Mouse (Mus musculus) hindbrain, embryonic 15.5 days (tissue): ENCODE measurements around the gene Trafd1. TPM values are rescaled to one million over a fixed set of nuclear protein-coding genes. Genes with fewer than 3 reads are reported as not detected.
"Not testable (repeated sequence)": the region's sequence is repeated elsewhere in the genome, so short reads cannot be mapped to it uniquely, and the experiment has no call there.

Source experiments
- ATAC-seq: fragments of 200-750 bp; cut with Nextera tagmentation; 2 replicates; pipeline ENCODE4 v1.8.0; 2017; ENCODE audit warnings: low read depth, moderate number of reproducible peaks, moderate TSS enrichment; ENCODE audit not compliant: low FRiP score
- H3K27ac ChIP-seq: fragments of 300-500 bp; sonication (generic); replicated peaks from 2 replicates; pipeline ENCODE4 v1.5.1; 2015; ENCODE audit warnings: mild to moderate bottlenecking, inconsistent platforms
- H3K27me3 ChIP-seq: fragments of 300-500 bp; sonication (generic); 2 replicates; pipeline ENCODE4 v1.6.1; 2015; ENCODE audit warnings: control low read depth, inconsistent platforms
- H3K36me3 ChIP-seq: fragments of 300-500 bp; sonication (generic); 2 replicates; pipeline ENCODE4 v1.6.1; 2015; ENCODE audit warnings: control low read depth, inconsistent platforms
- H3K4me1 ChIP-seq: fragments of 300-500 bp; sonication (generic); replicated peaks from 2 replicates; pipeline ENCODE4 v1.6.1; 2015; ENCODE audit warnings: control low read depth, inconsistent platforms
- H3K4me2 ChIP-seq: fragments of 300-500 bp; sonication (generic); 2 replicates; pipeline ENCODE4 v1.6.1; 2015; ENCODE audit warnings: moderate library complexity, mild to moderate bottlenecking, inconsistent platforms
- H3K4me3 ChIP-seq: fragments of 300-500 bp; sonication (generic); 2 replicates; pipeline ENCODE4 v1.5.1; 2015; ENCODE audit warnings: mild to moderate bottlenecking, inconsistent platforms
- H3K9ac ChIP-seq: fragments of 300-500 bp; sonication (generic); 2 replicates; pipeline ENCODE4 v1.6.1; 2015; ENCODE audit warnings: inconsistent platforms
- H3K9me3 ChIP-seq: fragments of 300-500 bp; sonication (generic); 2 replicates; pipeline ENCODE4 v1.6.1; 2016; ENCODE audit warnings: control low read depth, inconsistent platforms
- WGBS: fragments of 180-500 bp; shearing (Covaris S2); methylation state at CpG from one replicate; pipeline ENCODE4 v1.1.7; 2015; 5-methylcytosine and 5-hydroxymethylcytosine counted together
- polyA plus RNA-seq: library from polyadenylated mRNA; unstranded; fragments of >200 nt; fragmentation: Nextera tagmentation; extraction: Ambion mirVana; gene quantifications from 2 replicates; pipeline ENCODE4 v1.2.1, GENCODE M21; 2015

Gene Trafd1
- polyA plus RNA-seq, 1 experiment from 2014 or later, result 127 TPM

- H3K27ac ChIP-seq, result no peak overlapping the region
- H3K4me2 ChIP-seq, result no peak overlapping the region
- no peak overlapping the region for H3K9ac ChIP-seq
- peaks cover 24% of the 10 kb centered on the region for H3K4me1 ChIP-seq
- peaks cover 58% of the 10 kb centered on the region for H3K36me3 ChIP-seq
- no peak for ATAC-seq
- H3K9me3 ChIP-seq, result no peaks in the 10 kb centered on the region
- 94% methylated on average over 2 of the region's 2 CpGs for WGBS
- no peak overlapping the region for H3K4me3 ChIP-seq
- no peaks in the 10 kb centered on the region for H3K27me3 ChIP-seq
Observed at GRCm38 (mm10) chr5:121380692-121381091, 4.7 kb downstream of the Trafd1 start.

DNA sequence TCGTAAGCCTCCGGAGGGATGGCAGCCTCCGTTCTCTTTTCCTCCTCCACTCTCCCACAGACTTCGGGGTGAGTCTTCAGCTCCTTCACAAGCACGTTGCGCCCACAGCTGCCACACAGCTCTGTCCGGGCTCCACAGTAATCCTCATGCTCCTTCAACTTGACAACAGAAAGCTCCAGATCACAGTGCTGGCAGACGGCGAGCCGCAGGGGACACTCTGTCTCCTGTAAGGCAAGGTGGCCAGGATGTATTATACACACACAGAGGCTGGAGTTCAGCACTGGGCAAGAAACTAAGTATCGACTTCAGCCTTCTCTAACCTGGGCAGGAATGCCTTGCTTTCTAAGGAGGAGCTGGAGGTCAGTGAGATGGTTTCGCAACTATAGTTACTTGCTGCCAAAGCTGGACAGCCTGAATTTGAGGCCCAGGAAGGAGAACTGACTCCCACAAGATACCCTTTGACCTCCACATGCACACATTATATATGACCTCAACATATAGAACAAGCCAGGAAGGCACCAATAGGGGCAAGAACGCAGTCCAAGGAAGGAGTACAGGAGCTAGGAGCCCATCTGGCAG, 6.7 kb downstream of the Trafd1 start:
- no peak overlapping the region for H3K4me3 ChIP-seq
- H3K36me3 ChIP-seq, result peaks cover 73% of the 10 kb centered on the region
- no peak overlapping the region for H3K4me2 ChIP-seq
- no peak overlapping the region for H3K9ac ChIP-seq
- H3K9me3 ChIP-seq, result no peaks in the 10 kb centered on the region
- WGBS, result 93% methylated on average over 13 of the region's 13 CpGs
- no peak for ATAC-seq
- H3K4me1 ChIP-seq, result peaks cover 15% of the 10 kb centered on the region
- no peak overlapping the region for H3K27ac ChIP-seq
- no peaks in the 10 kb centered on the region for H3K27me3 ChIP-seq

DNA sequence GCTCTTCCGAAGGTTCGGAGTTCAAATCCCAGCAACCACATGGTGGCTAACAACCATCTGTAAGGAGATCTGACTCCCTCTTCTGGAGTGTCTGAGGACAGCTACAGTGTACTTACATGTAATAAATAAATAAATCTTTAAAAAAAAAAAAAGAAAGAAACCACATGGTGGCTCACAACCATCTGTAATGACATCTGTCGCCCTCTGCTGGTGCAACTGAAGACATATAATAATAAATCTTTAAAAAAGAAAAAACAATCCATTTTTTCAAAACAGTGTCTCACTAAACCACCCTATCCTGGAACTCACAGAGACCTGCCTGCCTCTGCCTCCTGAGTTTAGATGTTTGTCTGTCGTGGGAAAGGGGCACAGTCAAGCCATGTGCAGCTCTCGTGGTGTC, 8.5 kb downstream of the Trafd1 start:
- ATAC-seq, H3K27ac ChIP-seq, H3K4me2 ChIP-seq, H3K4me3 ChIP-seq, H3K9ac ChIP-seq, H3K4me1 ChIP-seq, H3K27me3 ChIP-seq, H3K9me3 ChIP-seq: not testable (repeated sequence)
- H3K36me3 ChIP-seq, result peaks cover 86% of the 10 kb centered on the region
- 78% methylated on average over 5 of the region's 5 CpGs for WGBS

DNA sequence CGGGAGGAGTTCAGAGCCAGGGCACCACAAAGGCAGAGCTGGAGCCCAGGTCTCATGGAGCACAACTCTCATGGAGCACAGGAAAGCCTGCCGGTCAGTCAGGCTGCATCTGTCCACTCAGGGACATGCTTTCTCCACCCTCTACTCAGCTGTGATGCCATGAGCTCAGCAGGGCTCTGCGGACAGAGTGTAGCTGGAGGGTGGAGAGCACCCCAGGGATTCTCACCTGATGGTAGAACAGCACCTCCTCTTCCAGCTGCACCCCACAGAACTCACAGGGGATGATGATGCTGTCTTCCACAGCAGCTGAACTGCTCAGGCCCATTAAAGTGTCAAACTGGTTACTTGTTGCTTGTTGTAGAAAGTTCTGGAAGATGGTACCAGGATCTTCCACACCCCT, 10.6 kb downstream of the Trafd1 start:
- Histone ChIP-seq H3K27ac (no peak overlapping the region), H3K4me3 (no peak overlapping the region), H3K4me1 (no peaks in the 10 kb centered on the region), H3K36me3 (peaks cover 77% of the 10 kb centered on the region), H3K9ac (no peak overlapping the region), H3K4me2 (no peak overlapping the region), H3K27me3 (no peaks in the 10 kb centered on the region), H3K9me3 (no peaks in the 10 kb centered on the region)
- whole genome bisulfite sequencing, result 91% methylated on average over 3 of the region's 3 CpGs
- no peak for ATAC-seq

- H3K27ac ChIP-seq, result no peak overlapping the region
- H3K9me3 ChIP-seq, result no peaks in the 10 kb centered on the region
- WGBS, result 95% methylated on average over 6 of the region's 6 CpGs
- H3K4me2 ChIP-seq, result no peak overlapping the region
- no peaks in the 10 kb centered on the region for H3K4me1 ChIP-seq
- ATAC-seq, result no peak
- H3K27me3 ChIP-seq, result no peaks in the 10 kb centered on the region
- H3K36me3 ChIP-seq, result peaks cover 57% of the 10 kb centered on the region
- no peak overlapping the region for H3K9ac ChIP-seq
- H3K4me3 ChIP-seq, result no peak overlapping the region
Observed at GRCm38 (mm10) chr5:121371712-121372111, 13.7 kb downstream of the Trafd1 start.

DNA sequence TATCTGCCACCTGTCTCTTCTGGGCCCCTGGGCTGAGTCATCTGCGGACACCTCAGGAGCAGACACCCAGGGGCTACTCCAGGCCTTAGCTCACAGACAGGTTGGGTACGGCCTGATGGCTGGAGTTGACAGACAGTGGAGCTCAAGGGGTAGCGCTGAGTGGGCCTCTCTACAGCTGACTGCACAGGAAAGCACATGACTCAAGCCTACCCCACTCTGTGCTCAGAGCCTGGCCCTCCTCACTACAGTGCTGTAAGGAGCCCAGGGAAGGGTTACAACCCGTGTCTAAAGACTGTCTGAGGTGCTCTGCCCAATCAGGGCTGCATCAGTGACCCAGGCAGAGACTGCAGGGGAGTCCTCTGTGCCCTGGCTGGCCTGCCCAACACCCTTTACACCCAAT, 18.2 kb downstream of the Trafd1 start:
- 87% methylated on average over 4 of the region's 4 CpGs for WGBS
- Histone ChIP-seq H3K4me1 (no peaks in the 10 kb centered on the region), H3K9ac (no peak overlapping the region), H3K9me3 (no peaks in the 10 kb centered on the region), H3K27me3 (no peaks in the 10 kb centered on the region), H3K4me2 (no peak overlapping the region), H3K4me3 (no peak overlapping the region), H3K36me3 (peaks cover 59% of the 10 kb centered on the region), H3K27ac (no peak overlapping the region)
- ATAC-seq, result no peak

GRCm38 (mm10) chr5:121366449-121367225, 18.8 kb downstream of the Trafd1 start:
- H3K9me3 ChIP-seq, result no peaks in the 10 kb centered on the region
- peaks cover 60% of the 10 kb centered on the region for H3K36me3 ChIP-seq
- no peak for ATAC-seq
- H3K4me1 ChIP-seq, result no peaks in the 10 kb centered on the region
- no peaks in the 10 kb centered on the region for H3K27me3 ChIP-seq
- 75% methylated on average over 16 of the region's 16 CpGs for WGBS
- no peak overlapping the region for H3K9ac ChIP-seq
- H3K4me3 ChIP-seq, result no peak overlapping the region
- H3K27ac ChIP-seq, result no peak overlapping the region
- H3K4me2 ChIP-seq, result no peak overlapping the region

GRCm38 (mm10) chr5:121363441-121363840, 22.0 kb downstream of the Trafd1 start:
- 92% methylated on average over 7 of the region's 7 CpGs for WGBS
- ATAC-seq, result no peak
- H3K9ac ChIP-seq, result no peak overlapping the region
- H3K27me3 ChIP-seq, result no peaks in the 10 kb centered on the region
- H3K27ac ChIP-seq, result no peak overlapping the region
- no peaks in the 10 kb centered on the region for H3K4me1 ChIP-seq
- H3K4me2 ChIP-seq, result no peak overlapping the region
- no peak overlapping the region for H3K4me3 ChIP-seq
- no peaks in the 10 kb centered on the region for H3K9me3 ChIP-seq
- H3K36me3 ChIP-seq, result peaks cover 85% of the 10 kb centered on the region

GRCm38 (mm10) chr5:121361696-121362095, 23.7 kb downstream of the Trafd1 start:
- no peak for ATAC-seq
- no peaks in the 10 kb centered on the region for H3K27me3 ChIP-seq
- H3K4me3 ChIP-seq, result no peak overlapping the region
- WGBS, result 88% methylated on average over 5 of the region's 5 CpGs
- no peak overlapping the region for H3K9ac ChIP-seq
- peaks cover 97% of the 10 kb centered on the region for H3K36me3 ChIP-seq
- no peak overlapping the region for H3K4me2 ChIP-seq
- H3K9me3 ChIP-seq, result no peaks in the 10 kb centered on the region
- no peak overlapping the region for H3K27ac ChIP-seq
- no peaks in the 10 kb centered on the region for H3K4me1 ChIP-seq

DNA sequence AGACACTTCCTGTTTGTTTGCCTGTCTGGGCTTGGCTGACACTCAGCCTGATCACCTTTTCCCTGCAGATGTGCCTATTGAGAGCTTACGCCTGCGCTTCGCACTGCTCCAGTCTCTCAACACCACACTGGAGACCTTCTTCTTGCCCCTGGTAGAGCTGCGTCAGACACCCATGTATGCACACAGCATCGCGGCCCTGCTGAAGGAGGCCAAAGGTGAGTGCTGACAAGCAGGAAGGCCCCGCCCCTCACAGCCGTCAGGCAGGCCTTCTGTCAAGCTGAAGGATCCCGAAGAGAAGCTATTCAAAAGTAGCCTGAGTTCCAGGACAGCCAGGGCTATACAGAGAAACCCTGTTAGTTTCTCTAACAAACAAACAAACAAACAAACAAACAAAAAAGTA, 26.2 kb downstream of the Trafd1 start:
- Histone ChIP-seq H3K4me1 (no peaks in the 10 kb centered on the region), H3K9ac (no peak overlapping the region), H3K4me3 (no peak overlapping the region), H3K9me3 (no peaks in the 10 kb centered on the region), H3K36me3 (peaks cover 98% of the 10 kb centered on the region), H3K27ac (no peak overlapping the region), H3K27me3 (no peaks in the 10 kb centered on the region), H3K4me2 (no peak overlapping the region)
- ATAC-seq, result no peak
- 82% methylated on average over 9 of the region's 9 CpGs for WGBS

- no peak for ATAC-seq
- H3K36me3 ChIP-seq, result peaks cover 80% of the 10 kb centered on the region
- H3K27ac ChIP-seq, result no peak overlapping the region
- no peak overlapping the region for H3K4me3 ChIP-seq
- H3K9ac ChIP-seq, result no peak overlapping the region
- no peaks in the 10 kb centered on the region for H3K27me3 ChIP-seq
- H3K9me3 ChIP-seq, result no peaks in the 10 kb centered on the region
- WGBS, result 94% methylated on average over 8 of the region's 8 CpGs
- no peak overlapping the region for H3K4me2 ChIP-seq
- H3K4me1 ChIP-seq, result no peaks in the 10 kb centered on the region
Observed at GRCm38 (mm10) chr5:121343997-121344396, 41.4 kb downstream of the Trafd1 start.

- no peaks in the 10 kb centered on the region for H3K4me1 ChIP-seq
- H3K9ac ChIP-seq, result no peak overlapping the region
- ATAC-seq, result no peak
- no peak overlapping the region for H3K27ac ChIP-seq
- H3K4me2 ChIP-seq, result no peak overlapping the region
- no peaks in the 10 kb centered on the region for H3K27me3 ChIP-seq
- no peaks in the 10 kb centered on the region for H3K9me3 ChIP-seq
- peaks cover 85% of the 10 kb centered on the region for H3K36me3 ChIP-seq
- 93% methylated on average over 11 of the region's 11 CpGs for WGBS
- H3K4me3 ChIP-seq, result no peak overlapping the region
Observed at GRCm38 (mm10) chr5:121342490-121342889, 42.9 kb downstream of the Trafd1 start.
